Mouse (Mus musculus) thymus, postnatal 10 days (tissue): Measurements from ENCODE around the gene Erbin.
A peak's percentile ranks its signal among the peaks of the same experiment; 100 is the strongest.

Source experiments
- DNase-seq, 2 experiments: peaks; one replicate each; pipeline ENCODE4 v3.0.0; 2021; ENCODE audit warnings: low spot score in 2 of 2

Erbin gene

DNA sequence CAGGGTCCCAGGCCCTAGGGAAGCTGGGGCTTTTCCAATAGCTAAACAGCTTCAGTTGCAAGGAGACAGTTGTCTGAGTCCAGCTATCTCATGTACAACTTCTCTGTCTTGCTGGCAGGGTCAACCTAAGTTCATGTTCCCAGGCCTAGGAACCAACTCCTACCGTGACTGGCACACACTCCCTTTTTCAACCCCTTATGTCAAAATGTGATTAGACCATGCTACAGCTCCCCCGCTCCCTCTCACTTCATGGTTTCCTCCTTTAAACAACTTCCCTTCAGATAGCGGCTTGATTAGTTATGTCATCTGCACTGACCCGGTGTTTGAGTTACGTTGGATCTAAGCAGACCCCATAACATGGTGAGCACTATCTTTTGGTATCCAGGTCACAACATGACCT, 112.8 kb downstream of the Erbin start:
- DNase-seq: no peak

DNA sequence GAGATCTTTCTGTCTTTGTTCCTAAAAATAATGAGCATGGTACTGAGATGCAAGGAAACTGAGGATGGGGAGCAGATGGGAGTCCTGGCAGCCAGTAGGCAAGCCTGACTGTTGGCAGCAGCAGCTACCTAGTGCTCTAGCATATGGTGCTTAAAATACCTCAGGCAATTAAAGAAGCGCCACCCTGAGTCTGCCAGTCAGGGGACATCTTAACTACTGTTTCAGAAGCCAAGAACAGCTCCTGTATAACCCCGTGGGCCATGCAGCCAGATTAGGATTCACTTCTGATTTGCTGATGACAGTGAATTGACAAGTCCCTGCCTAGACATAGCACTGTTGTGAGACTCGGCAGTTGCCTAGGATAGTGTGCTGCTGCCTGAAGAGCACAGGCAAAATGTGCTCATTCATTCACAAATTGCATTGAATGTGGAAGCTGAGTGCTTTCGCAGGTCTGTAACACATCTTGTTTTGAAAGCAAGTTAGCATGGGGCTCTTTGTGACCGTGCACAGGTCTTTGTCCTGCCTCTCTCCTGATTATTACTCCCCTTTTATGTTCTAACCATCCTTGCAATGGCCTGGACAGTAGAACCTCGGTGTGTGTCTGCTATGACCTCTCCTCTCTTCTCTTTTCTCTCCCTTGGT, 114.0 kb downstream of the Erbin start:
- DNase-seq: no peak

DNA sequence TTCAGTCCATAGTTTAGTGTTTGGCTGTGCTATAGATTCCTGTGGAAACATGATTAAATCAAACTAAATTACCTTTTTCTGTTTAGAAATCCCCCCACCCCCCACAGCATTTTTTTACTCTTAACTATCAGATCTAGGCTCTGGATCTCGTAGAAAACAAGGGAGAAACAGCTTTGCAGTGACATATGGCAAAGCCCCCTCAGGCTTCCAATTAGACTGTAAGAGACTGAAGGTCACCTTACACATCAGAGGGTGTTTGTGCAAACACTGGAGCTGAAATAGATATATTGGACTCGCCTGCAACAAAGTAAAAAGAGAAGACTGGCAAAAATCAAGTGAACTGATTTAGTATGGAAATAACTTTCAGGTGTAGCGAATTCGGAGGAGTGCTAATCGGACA, 116.6 kb downstream of the Erbin start:
- no peak for DNase-seq

DNA sequence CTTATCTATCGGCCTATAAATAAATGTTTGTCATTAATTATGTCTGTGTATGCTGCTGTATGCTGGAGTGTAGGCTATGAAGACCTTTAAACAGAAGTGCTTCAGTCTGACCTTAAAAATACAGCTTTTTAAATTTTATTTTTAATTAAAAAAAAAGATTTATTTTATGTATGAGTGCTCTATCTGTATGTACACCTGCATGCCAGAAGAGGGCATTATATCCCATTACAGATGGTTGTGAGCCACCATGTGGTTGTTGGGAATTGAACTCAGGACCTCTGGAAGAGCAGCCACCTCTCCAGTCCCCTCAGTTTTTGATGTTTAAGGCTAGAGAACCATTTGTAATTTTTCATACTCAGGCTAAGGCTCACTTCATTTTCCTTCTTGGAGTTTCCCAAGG, 119.3 kb downstream of the Erbin start:
- DNase-seq: no peak

DNA sequence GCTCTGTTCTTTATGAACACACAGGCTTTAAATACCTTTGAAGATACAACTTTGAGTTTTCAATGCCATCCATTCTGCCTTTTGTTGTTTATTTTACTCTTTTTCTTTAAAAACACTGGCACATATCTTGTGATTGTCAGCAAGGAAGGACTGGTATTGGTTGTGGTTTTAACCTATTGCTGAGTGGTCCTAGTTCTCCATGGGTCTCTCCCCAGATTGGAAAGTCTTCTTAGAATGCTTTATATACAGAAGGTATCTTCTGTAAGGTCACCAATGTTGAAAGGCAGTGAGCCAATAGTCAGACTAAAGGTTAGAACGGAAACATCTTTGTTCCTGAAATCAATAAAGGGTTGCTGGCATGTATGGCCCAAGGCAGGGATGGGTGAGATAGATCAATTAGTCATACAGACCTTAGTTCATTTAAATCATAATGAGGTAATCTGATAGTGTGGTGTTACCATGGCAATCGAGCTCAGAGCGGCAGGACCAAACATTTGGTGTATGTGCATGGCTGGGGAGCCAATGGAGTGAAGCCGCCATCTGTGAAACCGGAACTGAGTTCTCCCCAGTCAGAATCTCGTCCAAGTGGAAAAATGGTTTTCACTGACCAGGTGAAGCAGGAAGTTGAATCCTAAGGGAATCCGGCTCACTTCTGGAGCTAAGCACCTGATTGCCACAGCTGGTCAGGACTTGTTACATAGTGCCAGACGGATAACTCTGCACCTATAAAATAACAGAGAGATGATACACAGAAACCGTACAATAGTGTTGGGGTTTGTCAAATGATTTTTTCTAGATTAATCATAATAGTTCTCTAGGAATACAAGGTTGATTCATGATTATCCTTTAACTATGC, 125.4 kb downstream of the Erbin start:
- DNase-seq: no peak

DNA sequence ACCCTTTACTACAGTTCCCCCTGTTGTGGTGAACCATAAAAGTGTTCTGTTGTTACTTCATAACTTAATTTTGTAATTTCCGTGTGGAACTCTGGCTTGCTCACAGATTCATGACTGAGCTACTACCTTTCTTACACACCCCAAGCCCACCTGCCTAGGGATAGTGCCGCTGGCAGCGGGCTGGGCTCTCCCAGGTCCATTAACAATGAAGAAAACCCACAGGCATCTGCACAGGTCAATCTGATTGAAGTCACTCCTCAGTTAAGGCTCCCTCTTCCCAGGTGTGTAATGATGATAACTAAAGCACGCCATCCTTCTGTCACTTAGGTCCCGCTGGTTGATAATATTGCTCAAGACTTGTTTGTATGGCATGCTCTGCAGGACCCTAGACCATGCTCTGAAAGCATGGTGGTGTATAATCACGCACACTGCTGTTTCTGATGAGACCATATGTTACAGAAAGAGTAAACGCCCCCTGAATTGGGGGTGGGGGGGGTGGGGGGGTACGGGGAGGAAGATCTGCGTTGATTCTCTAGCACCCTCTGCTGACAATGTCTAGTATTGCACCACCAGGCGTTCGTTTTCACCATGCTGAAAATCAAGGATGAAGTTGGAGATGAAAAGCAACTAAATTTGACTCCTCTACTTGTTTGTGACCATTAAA, 140.3 kb downstream of the Erbin start:
- peak in 1 of 2 experiments; percentile 54 for DNase-seq

DNA sequence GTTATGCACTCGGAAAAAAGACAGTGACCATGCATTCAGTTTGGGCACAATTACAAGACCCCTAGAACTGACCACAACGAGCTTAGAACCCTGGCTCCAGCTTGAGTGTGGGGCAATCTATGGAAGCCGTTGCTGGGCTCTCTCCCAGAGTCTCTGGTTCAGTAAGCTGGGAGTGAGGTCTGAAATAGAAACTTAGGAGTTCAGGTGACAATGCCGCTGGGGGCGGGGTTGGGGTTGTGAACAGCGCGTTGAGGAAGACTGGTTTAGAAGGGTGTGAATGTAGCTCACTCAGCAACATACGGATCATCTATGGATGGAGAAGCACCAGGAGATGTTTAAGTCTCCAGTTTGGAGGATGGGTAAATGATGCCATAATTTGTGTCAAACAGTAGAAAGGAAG, 143.2 kb downstream of the Erbin start:
- no peak for DNase-seq

DNA sequence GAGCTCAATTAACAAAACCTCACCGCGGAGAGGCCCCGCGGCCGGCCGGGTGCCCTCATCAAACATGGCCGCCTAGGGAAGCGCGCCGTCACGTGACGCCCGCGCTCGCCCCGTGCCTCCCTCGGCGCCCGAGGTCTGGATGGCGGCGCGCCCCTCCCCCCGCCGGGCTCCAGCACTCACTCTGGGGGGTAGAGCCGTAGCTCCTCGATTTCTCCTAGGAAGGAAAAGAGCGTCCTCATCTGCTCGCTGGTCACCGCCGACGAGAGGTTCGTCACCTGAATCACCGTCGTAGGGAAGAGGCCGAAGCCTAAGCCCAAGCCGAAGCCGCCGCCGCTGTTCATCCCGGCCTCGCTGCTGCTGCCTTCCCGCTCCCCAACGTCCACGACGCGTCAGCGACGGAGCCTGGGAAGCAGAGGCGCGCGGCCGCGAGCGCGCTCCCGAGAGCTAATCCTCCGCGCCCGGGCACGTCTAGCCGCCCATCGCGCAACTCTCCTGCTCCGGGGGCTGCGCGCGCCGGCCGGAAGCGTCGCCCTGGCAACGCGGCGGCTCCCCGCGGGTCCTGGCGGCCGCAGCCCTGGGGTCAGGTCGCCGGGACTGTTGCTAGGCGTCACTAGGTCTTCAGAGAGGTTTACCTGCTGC, 146.1 kb downstream of the Erbin start, which contains the start of gene Srek1:
TSS of gene Srek1 (minus strand) at position 490 of the 639 bp plus-strand sequence.
- peak; percentile 85 to 90 for DNase-seq

DNA sequence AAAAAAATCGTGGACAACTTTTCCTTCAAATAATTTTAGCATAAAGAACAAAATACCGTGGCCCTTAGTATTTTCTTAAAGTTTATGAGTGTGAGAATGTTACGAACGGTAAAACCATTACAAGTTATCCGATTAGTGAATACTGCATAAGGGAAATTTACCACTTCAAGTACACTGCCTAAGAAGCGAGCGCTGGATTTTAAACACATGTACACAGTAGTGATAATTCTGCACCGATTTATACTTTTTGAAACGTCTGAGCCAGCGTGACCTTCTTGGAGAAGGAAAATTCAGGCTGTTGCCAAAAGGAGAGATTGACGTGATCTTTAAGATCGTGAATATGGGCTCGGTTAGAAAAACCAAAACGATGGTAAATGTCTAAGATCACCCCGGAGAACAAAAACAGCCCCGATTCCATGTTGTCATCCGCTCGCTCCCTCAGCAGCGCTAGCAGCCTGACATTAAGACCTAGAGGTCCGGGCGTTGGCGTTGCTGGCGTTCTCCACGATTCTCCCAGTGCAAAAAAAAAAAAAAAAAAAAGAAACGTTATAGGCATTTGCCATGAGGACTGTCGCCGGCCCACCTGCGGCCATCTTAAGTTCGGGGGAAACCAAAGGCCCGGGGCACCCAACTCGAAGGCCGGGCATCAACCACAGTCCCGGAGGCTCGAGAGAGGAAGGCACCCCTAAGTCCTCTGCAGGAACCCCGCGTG, 146.8 kb downstream of the Erbin start:
- no peak for DNase-seq

DNA sequence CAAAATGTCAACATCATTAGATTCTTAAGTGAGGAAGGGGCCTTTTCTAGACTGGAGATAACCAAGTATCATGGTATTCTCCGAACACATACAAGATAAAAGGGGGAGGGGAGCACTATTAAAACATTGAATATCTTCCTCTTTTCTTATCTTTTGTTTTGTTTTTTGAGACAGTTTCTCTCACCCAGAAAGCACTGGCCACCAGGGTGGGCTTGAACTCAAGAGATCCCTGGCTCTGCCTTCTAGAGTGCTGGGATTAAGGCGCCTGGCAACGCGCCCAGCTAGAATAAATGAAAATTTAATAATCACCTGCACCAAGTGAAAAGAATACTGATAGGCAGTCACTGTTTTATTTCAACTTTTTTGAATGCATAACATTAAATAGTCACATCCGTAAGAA, 147.4 kb downstream of the Erbin start:
- DNase-seq: no peak

DNA sequence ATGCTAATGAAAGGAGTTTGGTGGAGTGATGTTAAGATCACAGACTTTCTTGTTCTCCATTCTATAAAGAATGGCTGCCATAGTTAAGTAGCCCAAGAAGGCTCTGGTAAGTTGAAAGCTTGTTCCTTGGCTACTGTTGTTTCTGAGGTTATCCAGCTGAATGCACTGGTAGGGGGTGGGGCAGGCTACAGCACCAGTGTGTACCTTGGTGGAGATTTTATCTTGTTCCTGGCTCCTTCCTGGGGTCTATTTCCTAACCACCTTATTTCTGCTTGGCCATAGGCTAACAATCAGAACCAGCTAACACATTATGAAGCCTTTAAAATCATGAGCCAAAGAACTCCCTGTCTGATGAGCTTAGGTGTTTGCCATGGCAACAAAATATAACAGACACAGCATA, 149.5 kb downstream of the Erbin start:
- DNase-seq: no peak
